Mouse (Mus musculus) liver, embryonic 14.5 days (tissue): ENCODE results near the gene Patz1.

ENCODE experiments used
- CTCF ChIP-seq: IDR thresholded peaks from 2 replicates; pipeline ENCODE4 v1.5.1; 2016; ENCODE audit warnings: antibody characterized with exemption, low read depth, control low read depth
- EP300 ChIP-seq: IDR thresholded peaks from 2 replicates; pipeline ENCODE4 v1.6.1; 2016; ENCODE audit warnings: antibody characterized with exemption, low read depth

DNA sequence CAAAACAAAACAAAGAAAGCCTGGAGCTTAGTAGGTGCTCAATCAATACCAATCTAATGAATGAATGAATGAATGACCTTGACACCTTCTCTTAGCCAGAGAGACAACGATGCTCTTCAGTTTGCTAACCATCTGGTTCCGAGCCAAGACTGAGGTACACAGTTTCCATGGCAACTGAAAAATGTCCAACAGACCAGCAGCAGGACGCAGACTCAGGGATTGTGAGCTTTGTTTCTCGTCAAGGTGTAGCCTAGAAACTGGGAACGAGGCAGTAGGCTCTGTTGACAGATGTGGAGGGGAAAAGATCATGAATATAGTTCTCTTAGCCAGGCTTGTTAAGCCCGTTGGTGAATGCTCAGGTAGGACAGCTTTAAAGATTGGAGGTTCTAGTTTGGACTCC is 1.5 kb upstream of the Patz1 start:
- TF ChIP-seq CTCF (no peak), EP300 (no peak)
